Comparison of ENCODE assay signal across 12 mouse cellular contexts in genomic region chr8:79562669-79563068, GRCm38 (mm10).
DNase-seq lines count a peak whose midpoint lies in the region; ATAC-seq lines count a peak whose summit lies in the region.
"Had no signal": no experiment of that assay in that cellular context is flagged by ENCODE, and none has a peak within 500 bp of the region (broad histone marks: within the 10 kb centered on the region; RNA-seq: fewer than 3 reads in every experiment).

No protein-coding gene starts in this region.

- H3K27ac ChIP-seq in hindbrain, embryonic 11.5 days (ENCODE audit: low read depth, low read length) = no peak overlapping the region
- no peak overlapping the region for H3K27ac ChIP-seq in hindbrain, embryonic 12.5 days
- no peak overlapping the region for H3K27ac ChIP-seq in midbrain, embryonic 13.5 days
- no peak overlapping the region for H3K27ac ChIP-seq in midbrain, embryonic 10.5 days (replicated peaks)
- H3K27ac ChIP-seq: midbrain, embryonic 15.5 days had no signal

- 75% methylated on average over 8 of the region's 8 CpGs for WGBS in hindbrain, embryonic 11.5 days
- WGBS in hindbrain, embryonic 12.5 days = 78% methylated on average over 8 of the region's 8 CpGs
- 77% methylated on average over 8 of the region's 8 CpGs for WGBS in midbrain, embryonic 13.5 days
- WGBS in midbrain, embryonic 10.5 days = 79% methylated on average over 8 of the region's 8 CpGs

- no peaks in the 10 kb centered on the region for H3K27me3 ChIP-seq in hindbrain, embryonic 11.5 days (ENCODE audit: control insufficient read depth, insufficient read depth, low read length)
- no peaks in the 10 kb centered on the region for H3K27me3 ChIP-seq in hindbrain, embryonic 12.5 days
- no peaks in the 10 kb centered on the region for H3K27me3 ChIP-seq in midbrain, embryonic 13.5 days
- no peaks in the 10 kb centered on the region for H3K27me3 ChIP-seq in midbrain, embryonic 10.5 days (ENCODE audit: low read depth, poor library complexity, severe bottlenecking)
- H3K27me3 ChIP-seq: embryonic facial prominence, embryonic 15.5 days; midbrain, embryonic 15.5 days had no signal

- no peak overlapping the region for H3K4me3 ChIP-seq in hindbrain, embryonic 11.5 days (ENCODE audit: low read depth, low read length)
- no peak overlapping the region for H3K4me3 ChIP-seq in hindbrain, embryonic 12.5 days
- H3K4me3 ChIP-seq in midbrain, embryonic 13.5 days (replicated peaks) = no peak overlapping the region
- no peak overlapping the region for H3K4me3 ChIP-seq in midbrain, embryonic 10.5 days
- H3K4me3 ChIP-seq: midbrain, embryonic 15.5 days had no signal

- no peaks in the 10 kb centered on the region for H3K36me3 ChIP-seq in hindbrain, embryonic 11.5 days (ENCODE audit: control insufficient read depth, insufficient read depth, low read length)
- no peaks in the 10 kb centered on the region for H3K36me3 ChIP-seq in hindbrain, embryonic 12.5 days
- H3K36me3 ChIP-seq in midbrain, embryonic 13.5 days = no peaks in the 10 kb centered on the region
- no peaks in the 10 kb centered on the region for H3K36me3 ChIP-seq in midbrain, embryonic 10.5 days
- H3K36me3 ChIP-seq: embryonic facial prominence, embryonic 15.5 days; midbrain, embryonic 15.5 days had no signal

- DNase-seq in hindbrain, embryonic 11.5 days (ENCODE audit: low spot score) = peak; percentile 22
- DNase-seq in A20 (ENCODE audit: low read depth, low spot score) (peak; percentile 10), adipocyte (ENCODE audit: low spot score) (peak; percentile 8)
- DNase-seq in heart, postnatal 10 days = peak; percentile 61 to 70
- no peak for DNase-seq in thymus, postnatal 10 days (ENCODE audit: low spot score in 2 of 2)
- no peak for DNase-seq in midbrain, embryonic 10.5 days (ENCODE audit: low spot score)
- DNase-seq: thymus, adult 18-20 months had no signal

- ATAC-seq in hindbrain, embryonic 11.5 days (ENCODE audit: low FRiP score) = no peak
- ATAC-seq in hindbrain, embryonic 12.5 days (ENCODE audit: low FRiP score) = no peak
- no peak for ATAC-seq in midbrain, embryonic 13.5 days
- ATAC-seq: activated CD4-positive, CD25-positive, alpha-beta regulatory T cell, adult 4 months had no signal

- H3K4me2 ChIP-seq in hindbrain, embryonic 11.5 days (replicated peaks; ENCODE audit: low read depth, low read length) = no peak overlapping the region
- no peak overlapping the region for H3K4me2 ChIP-seq in hindbrain, embryonic 12.5 days (replicated peaks)
- no peak overlapping the region for H3K4me2 ChIP-seq in midbrain, embryonic 13.5 days (replicated peaks)
- H3K4me2 ChIP-seq: midbrain, embryonic 15.5 days had no signal

- H3K9me3 ChIP-seq in hindbrain, embryonic 11.5 days (ENCODE audit: control insufficient read depth, low read length) = no peaks in the 10 kb centered on the region
- H3K9me3 ChIP-seq in hindbrain, embryonic 12.5 days (replicated peaks) = no peaks in the 10 kb centered on the region
- H3K9me3 ChIP-seq in midbrain, embryonic 13.5 days = no peaks in the 10 kb centered on the region
- no peaks in the 10 kb centered on the region for H3K9me3 ChIP-seq in midbrain, embryonic 10.5 days (replicated peaks)
- H3K9me3 ChIP-seq: embryonic facial prominence, embryonic 15.5 days; midbrain, embryonic 15.5 days had no signal

- no peak overlapping the region for H3K9ac ChIP-seq in hindbrain, embryonic 11.5 days (ENCODE audit: low read depth, low read length)
- no peak overlapping the region for H3K9ac ChIP-seq in hindbrain, embryonic 12.5 days
- no peak overlapping the region for H3K9ac ChIP-seq in midbrain, embryonic 13.5 days (replicated peaks)
- H3K9ac ChIP-seq: embryonic facial prominence, embryonic 15.5 days; midbrain, embryonic 15.5 days had no signal

- intact Hi-C loops in heart, postnatal 10 days (cut with DNase I) = loop anchor here (2.0 to 5.0 kb wide), 3 partner anchors 60 to 266 kb away; partner anchors contain the start of gene Smad1

- H3K4me1 ChIP-seq in hindbrain, embryonic 11.5 days (replicated peaks; ENCODE audit: control insufficient read depth, insufficient read depth, low read length) = no peaks in the 10 kb centered on the region
- H3K4me1 ChIP-seq in hindbrain, embryonic 12.5 days = 0 out of 2 replicates have a peak, but pooled peaks cover 4% of the 10 kb centered on the region
- no peaks in the 10 kb centered on the region for H3K4me1 ChIP-seq in midbrain, embryonic 13.5 days (replicated peaks)
- H3K4me1 ChIP-seq in midbrain, embryonic 10.5 days = no peaks in the 10 kb centered on the region
- H3K4me1 ChIP-seq: midbrain, embryonic 15.5 days had no signal

Comparison
In these comparisons a context has a peak if more than half of its experiments do, and no peak if none do; other contexts are left out.
1. DNase-seq: peak in hindbrain, embryonic 11.5 days (single experiment), A20 (single experiment), adipocyte (single experiment) and heart, postnatal 10 days (2 of 2); none in thymus, postnatal 10 days (0 of 2) and midbrain, embryonic 10.5 days (single experiment).